Mouse (Mus musculus) liver, postnatal 0 days (tissue): ENCODE measurements around the gene Sppl3. TPM values are rescaled to one million over a fixed set of nuclear protein-coding genes. Genes with fewer than 3 reads are reported as not detected.
A peak's percentile ranks its signal among the peaks of the same experiment; 100 is the strongest.
"Not testable (repeated sequence)": the region's sequence is repeated elsewhere in the genome, so short reads cannot be mapped to it uniquely, and the experiment has no call there.

Source experiments
- ATAC-seq: fragments of 200-750 bp; cut with Nextera tagmentation; 2 replicates; pipeline ENCODE4 v1.8.0; 2017; ENCODE audit warnings: mild to moderate bottlenecking, moderate library complexity
- DNase-seq: peaks from one replicate; pipeline ENCODE4 v3.0.0-alpha.2; 2016
- H3K27ac ChIP-seq: fragments of 300-500 bp; sonication (generic); 2 replicates; pipeline ENCODE4 v1.5.1; 2014; ENCODE audit warnings: antibody characterized with exemption, moderate library complexity, mild to moderate bottlenecking, low read depth
- H3K27me3 ChIP-seq: fragments of 300-500 bp; sonication (generic); 2 replicates; pipeline ENCODE4 v1.6.1; 2014; ENCODE audit warnings: low read length, control low read depth, mixed read lengths; ENCODE audit not compliant: insufficient read depth
- H3K36me3 ChIP-seq: fragments of 300-500 bp; sonication (generic); replicated peaks from 2 replicates; pipeline ENCODE4 v1.6.1; 2014; ENCODE audit warnings: mild to moderate bottlenecking, control low read depth, low read length, moderate library complexity, mixed read lengths; ENCODE audit not compliant: insufficient read depth
- H3K4me1 ChIP-seq: fragments of 300-500 bp; sonication (generic); 2 replicates; pipeline ENCODE4 v1.6.1; 2014; ENCODE audit warnings: antibody characterized with exemption, mild to moderate bottlenecking, control low read depth; ENCODE audit not compliant: insufficient read depth
- H3K4me2 ChIP-seq: fragments of 300-500 bp; sonication (generic); 2 replicates; pipeline ENCODE4 v1.6.1; 2014; ENCODE audit warnings: low read depth, mild to moderate bottlenecking, low read length, moderate library complexity, mixed read lengths
- H3K4me3 ChIP-seq: fragments of 300-500 bp; sonication (generic); 2 replicates; pipeline ENCODE4 v1.5.1; 2014; ENCODE audit warnings: low read depth, low read length
- H3K9ac ChIP-seq: fragments of 300-500 bp; sonication (generic); replicated peaks from 2 replicates; pipeline ENCODE4 v1.6.1; 2014; ENCODE audit warnings: mild to moderate bottlenecking, moderate library complexity
- H3K9me3 ChIP-seq: fragments of 300-500 bp; sonication (generic); 2 replicates; pipeline ENCODE4 v1.6.1; 2016; ENCODE audit warnings: mild to moderate bottlenecking, control low read depth, low read length, mixed read lengths
- CTCF ChIP-seq: sonication (generic); IDR thresholded peaks from 2 replicates; pipeline ENCODE4 v1.5.1; 2016; ENCODE audit warnings: antibody characterized with exemption, low read depth
- EP300 ChIP-seq: IDR thresholded peaks from 2 replicates; pipeline ENCODE4 v1.6.1; 2016; ENCODE audit warnings: antibody characterized with exemption, low read depth, mild to moderate bottlenecking
- WGBS: fragments of 180-500 bp; shearing (Covaris S2); extraction: QIAGEN DNeasy Blood & Tissue Kit; methylation state at CpG from one replicate; pipeline ENCODE4 v1.1.7; 2014; ENCODE audit not compliant: insufficient replicate concordance; 5-methylcytosine and 5-hydroxymethylcytosine counted together
- polyA plus RNA-seq: library from polyadenylated mRNA; unstranded; fragments of >200 nt; fragmentation: Nextera tagmentation; extraction: Ambion mirVana; gene quantifications from 2 replicates; pipeline ENCODE4 v1.2.1, GENCODE M21; 2015

Gene Sppl3
- polyA plus RNA-seq, 1 experiment from 2014 or later = 9.2 TPM

DNA sequence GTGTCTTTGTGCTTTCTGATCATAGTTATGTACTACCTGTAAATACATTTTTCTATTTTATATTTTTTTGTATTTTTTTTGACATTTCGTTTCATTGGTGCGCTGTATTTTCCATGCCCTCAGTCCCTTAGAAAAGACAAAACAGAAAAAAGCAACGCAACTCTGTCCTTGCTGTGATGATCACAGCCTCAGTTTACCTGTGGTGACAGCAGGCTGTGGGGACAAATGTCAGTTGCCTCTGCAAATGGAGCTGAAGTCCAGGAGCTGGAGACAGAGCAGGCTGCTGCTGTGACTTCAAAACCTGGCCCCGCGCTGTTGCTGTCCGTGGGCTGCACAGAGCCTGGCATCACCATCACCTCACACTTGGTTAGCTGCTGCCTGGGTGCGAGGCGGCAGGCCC is 87.3 kb downstream of the Sppl3 start, which contains the start of gene Gm10401:
Gene Gm10401, minus strand, starts transcription at position 101 of the 400 bp plus-strand sequence.
- DNase-seq (no peak), ATAC-seq (no peak)
- no peak within 1 kb of the TSS for H3K9ac ChIP-seq
- peak within 1 kb of the TSS; percentile 75 for H3K27ac ChIP-seq
- no peak within 1 kb of the TSS for H3K4me2 ChIP-seq
- H3K4me3 ChIP-seq = no peak within 1 kb of the TSS
- peaks cover 55% of the 10 kb centered on the region for H3K36me3 ChIP-seq
- WGBS = 93% methylated on average over 8 of the region's 8 CpGs
- no peaks in the 10 kb centered on the region for H3K27me3 ChIP-seq
- H3K9me3 ChIP-seq = no peaks in the 10 kb centered on the region
- peaks cover 13% of the 10 kb centered on the region for H3K4me1 ChIP-seq
- TF ChIP-seq EP300 = no peak
- no peak for TF ChIP-seq CTCF

DNA sequence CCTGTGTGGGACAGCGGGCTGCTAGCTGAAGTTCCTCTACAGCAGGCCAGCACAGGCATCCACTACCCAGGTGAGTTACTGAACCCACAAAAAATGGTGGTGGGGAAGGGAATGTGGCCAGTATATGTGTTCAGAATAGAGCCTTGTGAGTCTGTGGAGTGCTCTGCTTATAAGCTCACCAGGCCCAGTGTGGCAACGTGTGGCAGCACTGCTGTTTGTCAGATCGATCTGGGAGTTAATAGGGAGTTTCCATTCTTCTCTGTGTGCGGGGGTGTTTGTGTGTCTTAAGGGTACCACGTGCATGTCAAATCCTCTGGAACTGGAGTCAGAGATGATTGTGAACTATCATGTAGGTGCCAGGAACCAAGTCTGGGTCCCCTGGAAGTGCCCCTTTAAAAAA is 88.6 kb downstream of the Sppl3 start:
- no peak for TF ChIP-seq CTCF
- TF ChIP-seq EP300 = no peak
- no peak overlapping the region for H3K9ac ChIP-seq
- H3K9me3 ChIP-seq = no peaks in the 10 kb centered on the region
- H3K36me3 ChIP-seq = peaks cover 50% of the 10 kb centered on the region
- DNase-seq (no peak), ATAC-seq (peak; percentile 75)
- no peak overlapping the region for H3K4me2 ChIP-seq
- no peak overlapping the region for H3K4me3 ChIP-seq
- H3K27me3 ChIP-seq = no peaks in the 10 kb centered on the region
- H3K4me1 ChIP-seq = peaks cover 13% of the 10 kb centered on the region
- H3K27ac ChIP-seq = peak overlapping the region; percentile 75
- WGBS = 66% methylated on average over 5 of the region's 5 CpGs

DNA sequence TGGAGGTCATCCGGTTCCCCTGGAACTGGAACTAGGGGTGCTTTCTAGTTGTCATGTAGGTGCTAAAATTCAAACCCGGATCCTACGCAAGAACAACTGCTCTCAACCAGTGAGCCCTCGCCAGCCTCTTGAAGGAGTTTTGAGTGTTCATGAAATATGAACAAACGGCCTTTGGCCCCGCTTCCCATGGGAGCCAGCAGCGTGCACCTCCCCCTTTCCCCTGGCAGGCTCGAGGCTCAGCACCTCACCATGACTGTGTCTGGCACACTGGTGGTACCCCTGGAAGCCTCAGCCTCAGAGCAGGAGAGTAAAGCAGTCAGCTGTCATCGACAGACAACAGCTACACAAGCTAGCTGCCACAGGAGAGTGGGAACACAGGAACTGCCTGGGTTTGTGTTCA is 89.1 kb downstream of the Sppl3 start:
- WGBS = 78% methylated on average over 9 of the region's 9 CpGs
- Histone ChIP-seq H3K27me3 (no peaks in the 10 kb centered on the region), H3K4me2 (no peak overlapping the region), H3K27ac (peak overlapping the region; percentile 75), H3K4me1 (peaks cover 13% of the 10 kb centered on the region), H3K9me3 (no peaks in the 10 kb centered on the region), H3K4me3 (no peak overlapping the region), H3K36me3 (peaks cover 48% of the 10 kb centered on the region), H3K9ac (no peak overlapping the region)
- DNase-seq (no peak), ATAC-seq (peak; percentile 30; the same call in 1 of the 2 replicates)
- TF ChIP-seq CTCF (no peak), EP300 (no peak)

DNA sequence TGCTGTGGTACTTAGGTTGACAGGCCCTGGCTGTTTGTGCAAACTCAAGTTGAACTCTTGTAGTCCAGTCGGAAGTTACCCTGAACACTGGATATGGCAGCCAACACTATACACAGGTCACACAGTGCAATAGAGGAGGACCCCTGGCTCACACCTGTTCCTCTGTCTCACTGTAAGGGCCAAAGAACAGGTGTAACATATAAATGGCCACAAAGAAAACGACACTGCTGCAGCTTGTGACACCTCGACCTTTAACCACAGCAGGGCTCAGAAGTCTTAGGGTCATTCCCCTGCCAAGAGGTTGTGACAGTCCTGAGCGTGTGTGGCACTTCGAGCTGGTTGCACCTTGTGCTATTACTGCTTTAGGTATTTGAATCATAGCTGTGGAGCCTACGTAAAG is 89.5 kb downstream of the Sppl3 start:
- DNase-seq = no peak
- no peak overlapping the region for H3K4me3 ChIP-seq
- ATAC-seq = peak; percentile 77
- WGBS = 61% methylated on average over 6 of the region's 6 CpGs
- H3K27me3 ChIP-seq = no peaks in the 10 kb centered on the region
- peaks cover 43% of the 10 kb centered on the region for H3K36me3 ChIP-seq
- H3K27ac ChIP-seq = peak overlapping the region; percentile 75
- H3K4me1 ChIP-seq = peaks cover 13% of the 10 kb centered on the region
- TF ChIP-seq EP300 (no peak), CTCF (no peak)
- no peaks in the 10 kb centered on the region for H3K9me3 ChIP-seq
- H3K9ac ChIP-seq = no peak overlapping the region
- H3K4me2 ChIP-seq = no peak overlapping the region

DNA sequence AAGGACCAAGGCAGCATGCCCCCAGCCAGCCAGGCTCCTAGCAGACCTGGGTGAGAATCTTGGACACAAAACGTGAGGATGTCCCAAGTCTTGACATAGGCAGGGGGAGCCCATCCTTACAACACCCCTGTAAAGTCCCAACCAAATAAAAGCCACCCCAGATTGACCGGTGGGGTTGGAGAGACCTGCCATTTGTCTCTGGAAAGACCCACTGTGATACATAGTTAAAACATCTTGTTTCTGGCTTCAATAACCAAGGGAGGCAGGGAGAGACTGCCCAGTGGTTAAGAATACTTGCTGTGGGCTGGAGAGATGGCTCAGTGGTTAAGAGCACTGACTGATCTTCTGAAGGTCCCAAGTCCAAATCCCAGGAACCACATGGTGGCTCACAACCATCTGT is 91.3 kb downstream of the Sppl3 start:
- DNase-seq = no peak
- no peak overlapping the region for H3K4me3 ChIP-seq
- no peak for ATAC-seq
- WGBS = 88% methylated on average over 2 of the region's 2 CpGs
- H3K36me3 ChIP-seq = peaks cover 25% of the 10 kb centered on the region
- H3K4me1 ChIP-seq = peaks cover 13% of the 10 kb centered on the region
- no peak overlapping the region for H3K4me2 ChIP-seq
- H3K9me3 ChIP-seq = no peaks in the 10 kb centered on the region
- no peak overlapping the region for H3K27ac ChIP-seq
- H3K27me3 ChIP-seq = no peaks in the 10 kb centered on the region
- H3K9ac ChIP-seq = no peak overlapping the region
- no peak for TF ChIP-seq EP300
- no peak for TF ChIP-seq CTCF

DNA sequence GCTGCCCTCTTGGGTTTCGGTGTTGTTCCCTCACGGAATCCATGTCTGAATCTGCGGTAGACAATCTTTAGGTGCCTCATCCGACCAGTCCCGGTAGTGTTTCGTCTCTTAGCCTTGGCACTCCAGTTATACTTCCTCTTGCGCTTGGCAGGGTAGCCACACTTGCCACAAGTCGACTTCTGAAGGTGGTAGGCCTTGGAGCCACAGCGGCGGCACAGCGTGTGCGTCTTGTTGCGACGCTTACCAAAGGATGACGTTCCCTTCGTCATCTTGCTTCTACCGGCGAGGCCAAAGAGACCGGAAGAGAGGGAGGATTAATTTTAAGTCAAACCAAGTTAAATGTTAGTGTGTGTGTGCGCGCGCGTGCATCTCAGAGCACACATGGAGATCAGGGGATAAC is 92.3 kb downstream of the Sppl3 start:
- not testable (repeated sequence) for DNase-seq, H3K27me3 ChIP-seq, H3K27ac ChIP-seq, H3K9me3 ChIP-seq, H3K9ac ChIP-seq, H3K4me2 ChIP-seq, ATAC-seq, H3K4me3 ChIP-seq
- Histone ChIP-seq H3K4me1 (peaks cover 13% of the 10 kb centered on the region), H3K36me3 (peaks cover 16% of the 10 kb centered on the region)
- 94% methylated on average over 23 of the region's 23 CpGs for WGBS

DNA sequence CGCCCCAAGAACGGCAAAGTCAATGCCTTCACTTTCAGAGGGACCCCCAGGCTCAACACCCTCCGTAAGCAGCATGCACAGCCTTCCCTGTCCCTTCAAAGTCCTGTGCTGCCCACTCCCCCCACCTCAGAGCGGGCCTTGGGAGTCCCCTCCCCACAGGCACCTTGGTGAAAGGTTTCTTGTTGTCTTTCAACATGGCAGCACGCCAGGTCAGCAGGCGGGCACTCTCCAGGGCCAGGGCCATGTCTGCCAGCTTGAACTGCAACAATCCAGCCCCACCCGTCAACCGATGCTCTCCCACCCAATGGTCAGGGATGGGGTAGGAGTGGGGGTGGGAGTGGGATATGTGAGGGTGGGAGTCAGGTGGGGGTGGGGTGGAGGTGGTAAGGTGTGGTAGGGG is 100.2 kb downstream of the Sppl3 start:
- Histone ChIP-seq H3K9me3 (no peaks in the 10 kb centered on the region), H3K36me3 (peaks cover 11% of the 10 kb centered on the region; the same call in 1 of the 2 replicates), H3K27me3 (no peaks in the 10 kb centered on the region), H3K4me1 (no peaks in the 10 kb centered on the region), H3K27ac (no peak overlapping the region), H3K4me2 (no peak overlapping the region), H3K9ac (no peak overlapping the region), H3K4me3 (no peak overlapping the region)
- TF ChIP-seq EP300 (no peak), CTCF (no peak)
- ATAC-seq (no peak), DNase-seq (peak; percentile 19)
- WGBS = 94% methylated on average over 8 of the region's 8 CpGs
